Mouse (Mus musculus) embryo, embryonic 9.5 days (tissue): ENCODE data around the gene Tmem82.
A peak's percentile ranks its signal among the peaks of the same experiment; 100 is the strongest.
"Not testable (repeated sequence)": the region's sequence is repeated elsewhere in the genome, so short reads cannot be mapped to it uniquely, and the experiment has no call there.

ENCODE experiments used
- DNase-seq: peaks from one replicate; pipeline ENCODE4 v3.0.0-alpha.2; 2017; ENCODE audit errors: extremely low spot score

The Tmem82 gene

GRCm38 (mm10) chr4:141574789-141575702 is 43.4 kb downstream of the Tmem82 start:
- peak; percentile 82 for DNase-seq

- no peak for DNase-seq
Measured at GRCm38 (mm10) chr4:141573359-141573966, 45.0 kb downstream of the Tmem82 start.

GRCm38 (mm10) chr4:141572668-141573358 is 45.6 kb downstream of the Tmem82 start:
- DNase-seq: no peak

- DNase-seq: no peak
Measured at GRCm38 (mm10) chr4:141571934-141572333, 46.5 kb downstream of the Tmem82 start.

GRCm38 (mm10) chr4:141571337-141571739 is 47.1 kb downstream of the Tmem82 start:
- DNase-seq: no peak

GRCm38 (mm10) chr4:141570821-141571220 is 47.6 kb downstream of the Tmem82 start:
- DNase-seq: no peak

GRCm38 (mm10) chr4:141570004-141570403 is 48.4 kb downstream of the Tmem82 start:
- no peak for DNase-seq

GRCm38 (mm10) chr4:141568966-141569365 is 49.5 kb downstream of the Tmem82 start:
- no peak for DNase-seq

GRCm38 (mm10) chr4:141567174-141567573 is 51.3 kb downstream of the Tmem82 start:
- DNase-seq: not testable (repeated sequence)

GRCm38 (mm10) chr4:141566187-141566586 is 52.2 kb downstream of the Tmem82 start:
- no peak for DNase-seq

- no peak for DNase-seq
Measured at GRCm38 (mm10) chr4:141565325-141565724, 53.1 kb downstream of the Tmem82 start.

- no peak for DNase-seq
Measured at GRCm38 (mm10) chr4:141564660-141565059, 53.8 kb downstream of the Tmem82 start.

GRCm38 (mm10) chr4:141564209-141564608 is 54.2 kb downstream of the Tmem82 start:
- no peak for DNase-seq
